Mouse (Mus musculus): Measurements from ENCODE around the gene Slc2a8. TPM values are rescaled to one million over a fixed set of nuclear protein-coding genes. Genes with fewer than 3 reads are reported as not detected.

Gene Slc2a8
- polyA plus RNA-seq, 1 experiment, result 55.0 TPM

GRCm38 (mm10) chr2:32963981-32964380 lies 17.9 kb downstream of the Slc2a8 start:
- DNase-seq, result no peak
- no peak overlapping the region for H3K4me3 ChIP-seq (replicated peaks; ENCODE audit: insufficient read depth, low read depth, low read length)
- H3K4me1 ChIP-seq (ENCODE audit: control insufficient read depth, insufficient read depth, low read length), result peaks cover 17% of the 10 kb centered on the region
- 79% methylated on average over 1 of the region's 1 CpGs for WGBS
- no peak overlapping the region for H3K27ac ChIP-seq (ENCODE audit: insufficient read depth, low read length)
- no peak for TF ChIP-seq POLR2A (IDR thresholded peaks at IDR 0.05; ENCODE audit: borderline replicate concordance, insufficient read depth, low read length)
- no peak for TF ChIP-seq CTCF (IDR thresholded peaks at IDR 0.05; ENCODE audit: borderline replicate concordance, insufficient read depth, low read depth, low read length)
- no peaks in the 10 kb centered on the region for H3K27me3 ChIP-seq (ENCODE audit: control insufficient read depth, insufficient read depth, low read length)

DNA sequence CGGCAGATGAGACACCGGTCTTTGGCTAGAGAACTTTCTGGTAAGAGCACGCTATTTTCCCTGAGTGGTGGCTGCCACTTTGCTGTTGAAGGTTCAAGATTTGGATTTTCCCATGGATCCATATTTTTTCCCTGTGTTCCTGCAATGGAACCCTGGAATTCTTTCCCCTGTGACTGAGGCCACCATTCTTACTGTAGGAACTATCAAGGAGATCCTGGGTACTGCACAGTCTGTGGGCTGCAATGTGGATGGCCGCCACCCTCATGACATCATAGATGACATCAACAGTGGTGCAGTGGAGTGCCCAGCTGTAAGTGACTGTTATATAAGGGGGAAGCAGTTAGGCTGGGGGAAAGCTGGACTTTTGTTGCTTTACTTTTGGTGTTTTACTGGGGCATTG lies 18.3 kb downstream of the Slc2a8 start:
- Histone ChIP-seq H3K4me3 (replicated peaks; ENCODE audit: insufficient read depth, low read depth, low read length) (no peak overlapping the region), H3K4me1 (ENCODE audit: control insufficient read depth, insufficient read depth, low read length) (peaks cover 16% of the 10 kb centered on the region), H3K27ac (ENCODE audit: insufficient read depth, low read length) (no peak overlapping the region), H3K27me3 (ENCODE audit: control insufficient read depth, insufficient read depth, low read length) (no peaks in the 10 kb centered on the region)
- WGBS, result 73% methylated on average over 4 of the region's 4 CpGs
- TF ChIP-seq CTCF (IDR thresholded peaks at IDR 0.05; ENCODE audit: borderline replicate concordance, insufficient read depth, low read depth, low read length) (no peak), POLR2A (IDR thresholded peaks at IDR 0.05; ENCODE audit: borderline replicate concordance, insufficient read depth, low read length) (no peak)
- no peak for DNase-seq

DNA sequence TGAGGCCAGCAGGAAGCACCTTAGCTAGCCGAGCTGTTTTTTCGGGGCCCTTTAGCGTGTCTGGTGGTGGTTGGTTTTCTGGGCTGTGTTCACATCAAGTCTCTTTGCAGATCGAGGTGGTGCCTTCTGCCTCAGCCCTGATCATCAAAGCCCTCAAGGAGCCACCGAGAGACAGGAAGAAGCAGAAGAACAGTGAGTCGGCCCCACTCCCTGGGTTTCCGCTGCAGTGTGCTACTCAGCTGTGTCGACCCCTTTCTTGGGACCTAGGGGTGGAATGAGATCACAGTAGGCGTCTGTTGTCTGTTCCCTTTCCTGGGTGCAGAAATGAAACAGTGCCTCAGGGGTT lies 19.0 kb downstream of the Slc2a8 start:
- 19% methylated on average over 9 of the region's 9 CpGs for WGBS
- Histone ChIP-seq H3K27ac (ENCODE audit: insufficient read depth, low read length) (no peak overlapping the region), H3K4me1 (ENCODE audit: control insufficient read depth, insufficient read depth, low read length) (peaks cover 9% of the 10 kb centered on the region), H3K27me3 (ENCODE audit: control insufficient read depth, insufficient read depth, low read length) (no peaks in the 10 kb centered on the region), H3K4me3 (replicated peaks; ENCODE audit: insufficient read depth, low read depth, low read length) (no peak overlapping the region)
- no peak for DNase-seq
- TF ChIP-seq POLR2A (IDR thresholded peaks at IDR 0.05; ENCODE audit: borderline replicate concordance, insufficient read depth, low read length), result no peak
- no peak for TF ChIP-seq CTCF (IDR thresholded peaks at IDR 0.05; ENCODE audit: borderline replicate concordance, insufficient read depth, low read depth, low read length)

DNA sequence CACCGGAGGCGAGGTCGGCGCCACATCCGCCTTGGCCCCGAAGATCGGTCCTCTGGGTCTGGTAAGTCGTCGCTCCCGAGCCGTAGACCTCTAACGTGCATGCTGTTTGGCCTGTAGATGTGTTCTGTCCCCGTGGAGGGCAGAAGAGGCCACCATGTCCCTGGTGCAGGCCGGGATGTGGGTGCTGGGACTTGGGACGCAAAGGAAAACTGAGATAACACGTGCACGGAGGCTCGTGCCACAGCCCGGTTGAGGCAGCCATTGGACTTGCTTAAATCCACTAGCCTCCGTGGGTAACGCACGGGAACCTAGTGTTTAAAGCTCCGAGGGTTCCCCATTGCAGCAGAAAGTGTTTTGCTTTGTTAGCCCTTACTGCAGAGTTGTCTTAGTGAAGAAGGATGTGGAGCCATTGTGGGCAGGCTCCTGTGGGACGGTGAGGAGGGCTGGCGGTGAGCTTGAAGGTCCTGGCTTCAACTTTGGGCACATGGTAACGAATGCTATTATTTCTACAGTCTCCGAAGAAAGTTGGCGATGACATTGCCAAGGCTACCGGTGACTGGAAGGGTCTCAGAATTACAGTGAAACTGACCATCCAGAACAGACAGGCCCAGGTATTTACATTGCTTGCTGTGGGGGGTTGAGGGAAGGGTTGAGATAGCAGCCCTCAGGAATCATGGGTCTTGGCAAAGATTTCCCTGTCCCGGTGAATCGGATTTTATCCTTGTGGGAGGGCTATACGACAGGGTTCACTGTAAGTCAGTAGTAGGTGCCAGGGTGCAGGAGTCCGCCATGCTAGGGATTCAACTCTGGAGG lies 19.6 kb downstream of the Slc2a8 start:
- Histone ChIP-seq H3K27me3 (ENCODE audit: control insufficient read depth, insufficient read depth, low read length) (no peaks in the 10 kb centered on the region), H3K27ac (ENCODE audit: insufficient read depth, low read length) (no peak overlapping the region), H3K4me3 (replicated peaks; ENCODE audit: insufficient read depth, low read depth, low read length) (peak overlapping the region; percentile 70), H3K4me1 (ENCODE audit: control insufficient read depth, insufficient read depth, low read length) (peaks cover 6% of the 10 kb centered on the region)
- TF ChIP-seq POLR2A (IDR thresholded peaks at IDR 0.05; ENCODE audit: borderline replicate concordance, insufficient read depth, low read length), result no peak
- no peak for TF ChIP-seq CTCF (IDR thresholded peaks at IDR 0.05; ENCODE audit: borderline replicate concordance, insufficient read depth, low read depth, low read length)
- WGBS, result 3% methylated on average over 33 of the region's 33 CpGs
- no peak for DNase-seq

DNA sequence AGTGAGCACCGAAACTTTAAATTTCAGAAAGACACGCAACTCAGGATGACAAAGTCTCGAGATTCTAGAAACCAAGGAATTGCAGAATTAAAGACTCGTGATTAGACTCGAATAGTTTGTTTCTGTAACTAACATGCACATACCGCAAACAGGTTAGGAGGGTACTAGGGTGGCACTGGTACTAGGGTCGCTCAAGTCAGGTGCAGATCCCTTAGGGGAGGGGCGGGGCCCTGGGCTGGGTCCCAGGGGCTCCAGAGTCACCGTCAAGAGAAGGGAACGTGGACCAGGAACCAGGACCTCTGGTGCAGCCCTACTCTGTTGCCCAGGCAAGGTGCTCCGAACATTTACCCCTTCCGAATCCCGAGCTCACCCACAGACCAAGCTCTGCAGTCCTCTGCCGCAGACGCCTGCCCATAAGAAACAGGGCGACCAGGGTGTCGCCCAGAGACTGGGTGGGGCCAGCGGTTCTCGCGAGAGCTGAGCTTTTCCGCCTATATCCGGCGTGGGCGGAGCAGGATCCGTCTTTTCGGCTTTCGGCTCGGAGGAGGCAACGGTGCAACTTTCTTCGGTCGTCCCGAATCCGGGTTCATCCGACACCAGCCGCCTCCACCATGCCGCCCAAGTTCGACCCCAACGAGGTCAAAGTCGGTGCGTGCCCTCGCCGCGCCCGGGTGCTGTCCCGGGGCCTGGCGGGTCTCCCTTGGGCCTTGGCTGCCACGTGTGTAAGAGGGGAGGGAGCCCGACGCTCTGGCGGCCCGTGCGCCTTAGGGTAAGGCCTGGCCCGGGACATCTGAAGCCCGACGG lies 20.5 kb downstream of the Slc2a8 start, which contains the start of the genes Rpl12 and Lrsam1:
Gene Rpl12, plus strand, starts transcription at position 368 of the 804 bp plus-strand sequence.
Gene Lrsam1, minus strand, starts transcription at position 423 of the 804 bp plus-strand sequence.
- Histone ChIP-seq H3K4me3 (replicated peaks; ENCODE audit: insufficient read depth, low read depth, low read length) (peak within 1 kb of the TSS; percentile 70), H3K27ac (ENCODE audit: insufficient read depth, low read length) (no peak within 1 kb of the TSS; the same call in 1 of the 2 replicates), H3K4me1 (ENCODE audit: control insufficient read depth, insufficient read depth, low read length) (peaks cover 6% of the 10 kb centered on the region), H3K27me3 (ENCODE audit: control insufficient read depth, insufficient read depth, low read length) (no peaks in the 10 kb centered on the region)
- DNase-seq, result peak; percentile 92
- TF ChIP-seq POLR2A (IDR thresholded peaks at IDR 0.05; ENCODE audit: borderline replicate concordance, insufficient read depth, low read length), result peak; percentile 86; the same call in 1 of the 2 replicates
- TF ChIP-seq CTCF (IDR thresholded peaks at IDR 0.05; ENCODE audit: borderline replicate concordance, insufficient read depth, low read depth, low read length), result no peak
- WGBS, result 2% methylated on average over 55 of the region's 55 CpGs

DNA sequence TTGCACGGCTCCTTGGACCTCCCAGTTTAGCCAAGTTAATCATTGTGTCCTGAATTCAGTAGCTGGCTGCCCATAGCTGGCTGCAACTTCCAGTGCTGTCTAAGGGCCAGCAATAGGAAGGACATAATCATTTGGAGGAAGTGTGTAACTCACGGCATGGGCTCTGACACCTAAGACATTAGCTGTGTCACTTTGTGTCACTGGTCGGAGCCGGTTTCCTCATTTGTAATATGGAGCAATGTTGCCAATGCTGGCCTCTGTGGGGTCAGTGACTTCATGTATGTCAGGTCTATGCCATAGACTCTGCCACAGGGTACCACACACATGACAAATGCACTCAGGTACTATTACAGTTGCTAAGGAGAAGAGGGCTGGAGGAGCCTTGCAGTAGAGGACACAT lies 21.6 kb downstream of the Slc2a8 start:
- H3K27me3 ChIP-seq (ENCODE audit: control insufficient read depth, insufficient read depth, low read length), result no peaks in the 10 kb centered on the region
- TF ChIP-seq POLR2A (IDR thresholded peaks at IDR 0.05; ENCODE audit: borderline replicate concordance, insufficient read depth, low read length), result no peak
- no peak for TF ChIP-seq CTCF (IDR thresholded peaks at IDR 0.05; ENCODE audit: borderline replicate concordance, insufficient read depth, low read depth, low read length)
- WGBS, result 92% methylated on average over 4 of the region's 4 CpGs
- peaks cover 6% of the 10 kb centered on the region for H3K4me1 ChIP-seq (ENCODE audit: control insufficient read depth, insufficient read depth, low read length)
- no peak for DNase-seq
- H3K4me3 ChIP-seq (replicated peaks; ENCODE audit: insufficient read depth, low read depth, low read length), result no peak overlapping the region
- no peak overlapping the region for H3K27ac ChIP-seq (ENCODE audit: insufficient read depth, low read length)

- 46% methylated on average over 8 of the region's 8 CpGs for WGBS
- Histone ChIP-seq H3K27ac (ENCODE audit: insufficient read depth, low read length) (no peak overlapping the region), H3K4me3 (replicated peaks; ENCODE audit: insufficient read depth, low read depth, low read length) (no peak overlapping the region), H3K27me3 (ENCODE audit: control insufficient read depth, insufficient read depth, low read length) (no peaks in the 10 kb centered on the region), H3K4me1 (ENCODE audit: control insufficient read depth, insufficient read depth, low read length) (peaks cover 6% of the 10 kb centered on the region)
- no peak for DNase-seq
- 0 out of 2 replicates have a peak, but pooled peaks have one; percentile 36 for TF ChIP-seq CTCF (IDR thresholded peaks at IDR 0.05; ENCODE audit: borderline replicate concordance, insufficient read depth, low read depth, low read length)
- TF ChIP-seq POLR2A (IDR thresholded peaks at IDR 0.05; ENCODE audit: borderline replicate concordance, insufficient read depth, low read length), result no peak
Observed at GRCm38 (mm10) chr2:32957344-32957743, 24.5 kb downstream of the Slc2a8 start.

Data from cerebellum, adult 2 months (tissue).